Mouse (Mus musculus) embryonic facial prominence, embryonic 15.5 days (tissue): ENCODE measurements around the gene Pih1d2. TPM values are rescaled to one million over a fixed set of nuclear protein-coding genes. Genes with fewer than 3 reads are reported as not detected.

Source experiments
- ATAC-seq: fragments of 200-750 bp; cut with Nextera tagmentation; 2 replicates; pipeline ENCODE4 v1.8.0; 2017; ENCODE audit warnings: low read depth, moderate TSS enrichment; ENCODE audit not compliant: insufficient number of reproducible peaks, low FRiP score, low TSS enrichment
- H3K27ac ChIP-seq: fragments of 300-500 bp; sonication (generic); replicated peaks from 2 replicates; pipeline ENCODE4 v1.5.1; 2015; ENCODE audit warnings: mild to moderate bottlenecking, inconsistent platforms
- H3K27me3 ChIP-seq: fragments of 300-500 bp; sonication (generic); 2 replicates; pipeline ENCODE4 v1.6.1; 2015; ENCODE audit warnings: inconsistent platforms
- H3K36me3 ChIP-seq: fragments of 300-500 bp; sonication (generic); 2 replicates; pipeline ENCODE4 v1.6.1; 2015; ENCODE audit warnings: mild to moderate bottlenecking, inconsistent platforms
- H3K4me1 ChIP-seq: fragments of 300-500 bp; sonication (generic); 2 replicates; pipeline ENCODE4 v1.6.1; 2015; ENCODE audit warnings: inconsistent platforms
- H3K4me2 ChIP-seq: fragments of 300-500 bp; sonication (generic); replicated peaks from 2 replicates; pipeline ENCODE4 v1.6.1; 2015; ENCODE audit warnings: mild to moderate bottlenecking, inconsistent platforms
- H3K4me3 ChIP-seq: fragments of 300-500 bp; sonication (generic); replicated peaks from 2 replicates; pipeline ENCODE4 v1.5.1; 2015; ENCODE audit warnings: mild to moderate bottlenecking, inconsistent platforms
- H3K9ac ChIP-seq: fragments of 300-500 bp; sonication (generic); 2 replicates; pipeline ENCODE4 v1.6.1; 2015; ENCODE audit warnings: inconsistent platforms
- H3K9me3 ChIP-seq: fragments of 300-500 bp; sonication (generic); replicated peaks from 2 replicates; pipeline ENCODE4 v1.6.1; 2016; ENCODE audit warnings: inconsistent platforms
- WGBS: fragments of 180-500 bp; shearing (Covaris S2); methylation state at CpG from one replicate; pipeline ENCODE4 v1.1.7; 2015; 5-methylcytosine and 5-hydroxymethylcytosine counted together
- polyA plus RNA-seq: library from polyadenylated mRNA; unstranded; fragments of >200 nt; fragmentation: Nextera tagmentation; extraction: Ambion mirVana; gene quantifications from 2 replicates; pipeline ENCODE4 v1.2.1, GENCODE M21; 2015

Pih1d2 gene
- polyA plus RNA-seq, 1 experiment from 2014 or later = 12.8 TPM

DNA sequence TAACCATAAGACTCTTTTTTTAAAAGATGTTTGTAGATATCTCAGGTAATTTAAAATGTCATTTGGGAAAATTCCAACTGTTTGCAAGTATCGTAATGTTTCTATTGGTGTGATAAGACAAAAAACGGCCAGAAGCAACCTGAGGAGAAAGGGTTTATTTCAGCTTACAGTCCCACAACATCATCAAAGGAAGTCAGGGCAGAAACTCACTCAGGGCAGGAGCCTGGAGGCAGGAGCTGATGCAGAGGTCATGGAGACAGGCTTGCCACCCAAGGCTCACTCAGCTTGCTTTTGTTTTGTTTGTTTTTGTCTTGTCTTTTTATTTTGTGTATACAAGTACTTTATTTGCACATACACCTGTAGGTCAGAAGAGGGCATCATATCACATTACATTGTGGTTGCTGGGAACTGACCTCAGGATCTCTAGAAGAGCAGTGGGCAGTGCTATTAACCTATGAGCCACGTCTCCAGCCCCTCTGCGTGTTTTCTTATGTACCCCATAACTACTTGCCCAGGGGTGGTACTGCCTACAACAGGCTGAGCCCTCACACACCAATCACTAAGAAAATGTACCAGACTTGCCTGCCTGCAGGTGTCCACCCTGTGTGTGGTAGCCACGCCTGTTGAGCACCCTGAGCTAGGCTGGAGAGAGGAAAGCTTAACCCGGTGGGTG lies 15.0 kb downstream of the Pih1d2 start:
- ATAC-seq = no peak
- no peak overlapping the region for H3K27ac ChIP-seq
- no peak overlapping the region for H3K9ac ChIP-seq
- H3K27me3 ChIP-seq = no peaks in the 10 kb centered on the region
- 84% methylated on average over 6 of the region's 6 CpGs for WGBS
- H3K4me3 ChIP-seq = no peak overlapping the region
- H3K36me3 ChIP-seq = peaks cover 37% of the 10 kb centered on the region
- no peaks in the 10 kb centered on the region for H3K4me1 ChIP-seq
- no peak overlapping the region for H3K4me2 ChIP-seq
- H3K9me3 ChIP-seq = no peaks in the 10 kb centered on the region

GRCm38 (mm10) chr9:50633059-50633458 lies 15.9 kb downstream of the Pih1d2 start:
- Histone ChIP-seq H3K4me1 (no peaks in the 10 kb centered on the region), H3K27me3 (no peaks in the 10 kb centered on the region), H3K9ac (no peak overlapping the region), H3K27ac (no peak overlapping the region), H3K9me3 (no peaks in the 10 kb centered on the region), H3K4me2 (no peak overlapping the region), H3K4me3 (no peak overlapping the region), H3K36me3 (peaks cover 43% of the 10 kb centered on the region)
- ATAC-seq = no peak
- WGBS = 55% methylated on average over 2 of the region's 2 CpGs

- no peak overlapping the region for H3K4me2 ChIP-seq
- peaks cover 54% of the 10 kb centered on the region for H3K36me3 ChIP-seq
- 93% methylated on average over 11 of the region's 11 CpGs for WGBS
- H3K27ac ChIP-seq = no peak overlapping the region
- H3K9me3 ChIP-seq = no peaks in the 10 kb centered on the region
- no peaks in the 10 kb centered on the region for H3K4me1 ChIP-seq
- no peaks in the 10 kb centered on the region for H3K27me3 ChIP-seq
- no peak overlapping the region for H3K4me3 ChIP-seq
- H3K9ac ChIP-seq = no peak overlapping the region
- ATAC-seq = no peak
These were observed 17.1 kb downstream of the Pih1d2 start for GRCm38 (mm10) chr9:50634270-50634669.

GRCm38 (mm10) chr9:50646826-50647370 lies 29.8 kb downstream of the Pih1d2 start:
- no peaks in the 10 kb centered on the region for H3K4me1 ChIP-seq
- no peak overlapping the region for H3K4me3 ChIP-seq
- no peak overlapping the region for H3K27ac ChIP-seq
- no peaks in the 10 kb centered on the region for H3K9me3 ChIP-seq
- H3K27me3 ChIP-seq = no peaks in the 10 kb centered on the region
- H3K36me3 ChIP-seq = peaks cover 90% of the 10 kb centered on the region
- WGBS = 70% methylated on average over 10 of the region's 10 CpGs
- no peak overlapping the region for H3K9ac ChIP-seq
- no peak overlapping the region for H3K4me2 ChIP-seq
- no peak for ATAC-seq

GRCm38 (mm10) chr9:50650503-50650902 lies 33.4 kb downstream of the Pih1d2 start:
- ATAC-seq = no peak
- Histone ChIP-seq H3K27me3 (no peaks in the 10 kb centered on the region), H3K36me3 (peaks cover 88% of the 10 kb centered on the region), H3K9ac (no peak overlapping the region), H3K4me1 (no peaks in the 10 kb centered on the region), H3K27ac (no peak overlapping the region), H3K4me3 (no peak overlapping the region), H3K4me2 (no peak overlapping the region), H3K9me3 (no peaks in the 10 kb centered on the region)
- WGBS = 96% methylated on average over 10 of the region's 10 CpGs

DNA sequence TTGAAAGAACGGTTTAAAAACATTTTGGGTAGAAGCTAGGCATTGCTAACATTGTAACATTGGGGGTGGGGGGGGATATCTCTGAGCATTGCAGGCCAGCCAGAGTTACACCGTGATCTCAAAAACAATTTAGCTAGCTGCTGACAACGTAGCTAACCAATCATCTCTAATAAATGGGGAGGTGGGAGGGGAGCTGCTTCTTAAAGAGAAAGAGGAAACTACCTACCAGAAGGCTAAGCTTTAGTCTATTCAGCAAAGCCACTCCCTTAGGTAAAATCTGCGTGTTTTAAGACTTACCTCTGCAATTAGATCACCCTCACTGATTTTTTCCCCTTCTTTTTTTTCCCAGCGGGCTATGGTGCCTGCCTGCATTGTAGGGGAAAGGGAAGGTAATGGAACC lies 41.3 kb downstream of the Pih1d2 start:
- 17% methylated on average over 5 of the region's 5 CpGs for WGBS
- Histone ChIP-seq H3K27ac (no peak overlapping the region), H3K4me3 (peak overlapping the region; percentile 76), H3K9ac (no peak overlapping the region), H3K36me3 (peaks cover 30% of the 10 kb centered on the region), H3K9me3 (no peaks in the 10 kb centered on the region), H3K4me2 (peak overlapping the region; percentile 74), H3K4me1 (peaks cover 16% of the 10 kb centered on the region), H3K27me3 (no peaks in the 10 kb centered on the region)
- ATAC-seq = no peak

GRCm38 (mm10) chr9:50658941-50659388 lies 41.8 kb downstream of the Pih1d2 start:
- peak overlapping the region; percentile 83 for H3K27ac ChIP-seq
- peak overlapping the region; percentile 74 for H3K4me2 ChIP-seq
- ATAC-seq = no peak; the same call in 1 of the 2 replicates
- H3K4me3 ChIP-seq = peak overlapping the region; percentile 76
- under 1% methylated on average over 28 of the region's 28 CpGs for WGBS
- no peaks in the 10 kb centered on the region for H3K27me3 ChIP-seq
- peak overlapping the region; percentile 72 for H3K9ac ChIP-seq
- no peaks in the 10 kb centered on the region for H3K9me3 ChIP-seq
- peaks cover 27% of the 10 kb centered on the region for H3K36me3 ChIP-seq
- peaks cover 16% of the 10 kb centered on the region for H3K4me1 ChIP-seq

- H3K9me3 ChIP-seq = no peaks in the 10 kb centered on the region
- peaks cover 23% of the 10 kb centered on the region for H3K36me3 ChIP-seq
- H3K9ac ChIP-seq = peak within 1 kb of the TSS; percentile 72
- H3K4me2 ChIP-seq = peak within 1 kb of the TSS; percentile 74
- no peaks in the 10 kb centered on the region for H3K27me3 ChIP-seq
- peak; percentile 90 for ATAC-seq
- peak within 1 kb of the TSS; percentile 83 for H3K27ac ChIP-seq
- under 1% methylated on average over 63 of the region's 63 CpGs for WGBS
- peaks cover 16% of the 10 kb centered on the region for H3K4me1 ChIP-seq
- peak within 1 kb of the TSS; percentile 76 for H3K4me3 ChIP-seq
These were observed 42.5 kb downstream of the Pih1d2 start, which contains the start of gene Dlat for GRCm38 (mm10) chr9:50659392-50660217. Gene Dlat, minus strand, starts transcription at chr9:50659780.

DNA sequence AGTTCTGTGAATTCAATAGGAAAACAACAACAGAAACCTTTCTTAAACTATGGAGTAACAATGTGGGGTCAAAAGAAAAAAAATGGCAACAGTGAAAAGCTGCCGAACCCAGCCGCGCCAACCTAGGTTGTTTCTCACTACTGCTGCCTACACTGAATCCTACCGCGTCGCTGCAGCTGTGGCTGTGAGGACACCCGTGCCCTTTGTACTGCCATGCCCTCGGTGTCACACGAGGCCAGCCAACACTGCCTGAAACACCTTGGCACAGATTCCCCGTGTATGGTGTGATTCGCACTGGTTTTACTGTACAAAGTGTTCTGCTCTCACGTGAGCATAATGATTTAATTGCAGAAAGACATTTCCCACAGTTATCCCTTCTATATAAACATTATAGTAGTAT lies 43.3 kb downstream of the Pih1d2 start:
- Histone ChIP-seq H3K9ac (no peak overlapping the region), H3K4me2 (peak overlapping the region; percentile 74), H3K4me3 (peak overlapping the region; percentile 76), H3K4me1 (peaks cover 16% of the 10 kb centered on the region), H3K9me3 (no peaks in the 10 kb centered on the region), H3K27me3 (no peaks in the 10 kb centered on the region), H3K36me3 (peaks cover 18% of the 10 kb centered on the region), H3K27ac (no peak overlapping the region)
- no peak for ATAC-seq
- WGBS = 17% methylated on average over 12 of the region's 12 CpGs

DNA sequence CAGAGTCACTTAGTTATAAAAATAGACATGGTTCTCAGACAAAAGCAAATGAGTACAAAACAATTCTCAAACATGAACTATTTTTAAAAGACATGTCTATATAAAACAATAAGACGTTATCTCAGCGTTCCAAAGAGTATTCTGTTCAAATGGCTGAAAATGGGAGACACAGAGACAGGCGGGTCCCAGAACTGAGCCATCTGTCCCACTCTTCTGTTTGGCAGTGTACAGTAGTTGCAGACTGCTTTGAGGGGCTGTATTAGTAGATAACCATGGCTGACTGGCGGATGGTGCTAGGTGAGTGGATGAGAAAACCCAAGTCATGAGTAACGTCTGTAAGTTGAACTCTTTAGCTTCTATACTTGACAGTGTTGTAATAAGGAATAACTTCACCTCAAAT lies 47.7 kb downstream of the Pih1d2 start:
- peaks cover 29% of the 10 kb centered on the region for H3K36me3 ChIP-seq
- no peak for ATAC-seq
- H3K27ac ChIP-seq = no peak overlapping the region
- no peaks in the 10 kb centered on the region for H3K9me3 ChIP-seq
- H3K4me2 ChIP-seq = no peak overlapping the region
- peaks cover 5% of the 10 kb centered on the region; the same call in 1 of the 2 replicates for H3K4me1 ChIP-seq
- WGBS = 85% methylated on average over 5 of the region's 5 CpGs
- no peak overlapping the region for H3K4me3 ChIP-seq
- H3K27me3 ChIP-seq = no peaks in the 10 kb centered on the region
- H3K9ac ChIP-seq = no peak overlapping the region

DNA sequence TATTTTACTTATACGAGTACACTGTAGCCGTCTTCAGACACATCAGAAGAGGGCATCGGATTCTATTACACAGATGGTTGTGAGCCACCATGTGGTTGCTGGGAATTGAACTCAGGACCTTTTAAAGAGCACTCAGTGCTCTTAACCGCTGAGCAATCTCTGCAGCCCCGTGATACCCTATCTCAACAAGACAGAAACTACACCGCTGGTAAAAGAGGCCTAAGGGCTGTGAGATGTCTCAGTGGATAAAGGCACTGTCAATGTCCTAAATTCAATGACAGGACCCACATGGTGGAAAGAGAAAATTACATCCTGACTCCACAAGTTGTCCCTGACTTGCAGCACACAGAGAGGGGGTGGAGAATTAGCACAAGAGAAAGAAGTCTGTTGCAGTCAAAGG lies 49.3 kb downstream of the Pih1d2 start:
- no peak overlapping the region for H3K4me2 ChIP-seq
- no peak for ATAC-seq
- no peak overlapping the region for H3K9ac ChIP-seq
- H3K4me1 ChIP-seq = no peaks in the 10 kb centered on the region
- H3K9me3 ChIP-seq = no peaks in the 10 kb centered on the region
- H3K27ac ChIP-seq = no peak overlapping the region
- peaks cover 29% of the 10 kb centered on the region for H3K36me3 ChIP-seq
- 85% methylated on average over 6 of the region's 6 CpGs for WGBS
- H3K4me3 ChIP-seq = no peak overlapping the region
- H3K27me3 ChIP-seq = no peaks in the 10 kb centered on the region
